Mouse (Mus musculus) thymus, adult 2 months (tissue): Measurements from ENCODE around the gene Mamstr. TPM values are rescaled to one million over a fixed set of nuclear protein-coding genes. Genes with fewer than 3 reads are reported as not detected.
A peak's percentile ranks its signal among the peaks of the same experiment; 100 is the strongest.

Source experiments
- DNase-seq: peaks from one replicate; pipeline ENCODE4 v3.0.0; 2021
- H3K27ac ChIP-seq: fragments of 200-500 bp; 2 replicates; pipeline ENCODE4 v1.5.1; 2012; ENCODE audit warnings: low read length, control low read depth; ENCODE audit not compliant: control insufficient read depth, insufficient read depth
- H3K27me3 ChIP-seq: fragments of 200-500 bp; 2 replicates; pipeline ENCODE4 v1.6.1; 2012; ENCODE audit warnings: mild to moderate bottlenecking, low read length, moderate library complexity, mixed read lengths; ENCODE audit not compliant: control insufficient read depth, insufficient read depth
- H3K36me3 ChIP-seq: fragments of 200-500 bp; 2 replicates; pipeline ENCODE4 v1.6.1; 2012; ENCODE audit warnings: mild to moderate bottlenecking, low read length, moderate library complexity; ENCODE audit not compliant: control insufficient read depth, insufficient read depth
- H3K4me1 ChIP-seq: fragments of 200-500 bp; replicated peaks from 2 replicates; pipeline ENCODE4 v1.6.1; 2012; ENCODE audit warnings: low read length; ENCODE audit not compliant: control insufficient read depth, insufficient read depth
- H3K4me3 ChIP-seq: fragments of 200-500 bp; 2 replicates; pipeline ENCODE4 v1.5.1; 2012; ENCODE audit warnings: mild to moderate bottlenecking, low read length, control low read depth, moderate library complexity; ENCODE audit not compliant: control insufficient read depth, insufficient read depth
- CTCF ChIP-seq: fragments of 200-500 bp; IDR thresholded peaks from 2 replicates; pipeline ENCODE4 v1.5.1; 2012; ENCODE audit warnings: mild to moderate bottlenecking, control low read depth, low read length, moderate library complexity, borderline replicate concordance; ENCODE audit not compliant: control insufficient read depth, poor library complexity, insufficient read depth; ENCODE audit errors: extremely low read depth
- POLR2A ChIP-seq: fragments of 200-500 bp; IDR thresholded peaks from 2 replicates; pipeline ENCODE4 v1.6.1; 2012; ENCODE audit warnings: mild to moderate bottlenecking, low read length, control low read depth, moderate library complexity; ENCODE audit not compliant: control insufficient read depth, poor library complexity, insufficient read depth; ENCODE audit errors: extremely low read depth
- WGBS: fragments of 180-500 bp; shearing (Covaris S2); methylation state at CpG from one replicate; pipeline ENCODE4 v1.1.7; 2018; 5-methylcytosine and 5-hydroxymethylcytosine counted together
- polyA plus RNA-seq: library from polyadenylated mRNA; depleted of rRNA; stranded (reverse); fragments of >200 nt; gene quantifications from 2 replicates; pipeline ENCODE4 v1.2.3, GENCODE M21; 2012

Mamstr gene
- polyA plus RNA-seq, 1 experiment: 4.4 TPM

DNA sequence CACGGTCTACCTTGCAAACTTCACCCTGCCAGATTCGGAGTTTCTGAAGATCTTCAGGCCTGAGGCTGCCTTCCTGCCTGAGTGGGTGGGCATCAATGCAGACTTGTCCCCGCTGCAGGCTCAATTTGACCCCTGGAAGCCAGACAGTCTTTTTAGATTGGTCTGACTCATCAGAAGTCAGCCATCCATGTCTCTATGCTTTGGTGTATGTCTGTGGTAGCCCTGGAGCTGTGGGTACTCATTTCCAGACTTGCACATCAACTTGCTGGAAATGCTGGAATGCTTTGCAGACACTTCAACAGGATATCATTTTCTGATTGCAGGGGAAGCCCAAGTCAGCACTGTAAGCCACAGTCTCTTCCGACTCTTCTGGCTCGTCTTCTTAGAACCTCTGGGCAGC, 20.2 kb upstream of the Mamstr start:
- no peaks in the 10 kb centered on the region for H3K36me3 ChIP-seq
- DNase-seq: no peak
- no peak overlapping the region for H3K27ac ChIP-seq
- no peaks in the 10 kb centered on the region for H3K27me3 ChIP-seq
- no peak overlapping the region for H3K4me3 ChIP-seq
- 90% methylated on average over 5 of the region's 5 CpGs for WGBS
- 0 out of 2 replicates have a peak, but pooled peaks cover 2% of the 10 kb centered on the region for H3K4me1 ChIP-seq
- TF ChIP-seq POLR2A (no peak), CTCF (no peak)

DNA sequence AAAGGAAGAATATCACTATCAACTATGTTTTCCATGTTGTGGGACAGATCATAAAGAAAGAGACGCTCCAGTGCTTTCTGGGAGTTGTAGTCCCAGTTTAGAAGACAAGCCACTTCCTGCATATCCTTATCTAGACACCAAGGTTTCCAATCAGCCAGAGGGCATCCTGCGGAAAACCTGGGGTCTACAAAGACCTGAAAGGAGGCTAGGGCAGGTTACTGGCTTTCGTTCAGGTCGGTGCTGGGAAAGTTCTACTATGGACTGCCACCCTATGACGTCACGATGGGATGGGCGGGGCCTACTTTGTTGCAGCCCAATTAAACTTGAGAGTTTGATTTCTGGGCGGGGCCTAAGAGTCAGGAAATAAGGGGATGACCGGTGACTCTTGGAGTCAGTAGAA, 18.3 kb upstream of the Mamstr start, which contains the start of gene Izumo1:
Gene Izumo1, plus strand, starts transcription at position 369 of the 400 bp plus-strand sequence.
- DNase-seq: no peak
- TF ChIP-seq POLR2A: no peak
- TF ChIP-seq CTCF: no peak
- H3K4me3 ChIP-seq: no peak within 1 kb of the TSS
- H3K27me3 ChIP-seq: no peaks in the 10 kb centered on the region
- 0 out of 2 replicates have a peak, but pooled peaks cover 2% of the 10 kb centered on the region for H3K4me1 ChIP-seq
- WGBS: 54% methylated on average over 9 of the region's 9 CpGs
- H3K27ac ChIP-seq: no peak within 1 kb of the TSS
- no peaks in the 10 kb centered on the region for H3K36me3 ChIP-seq

DNA sequence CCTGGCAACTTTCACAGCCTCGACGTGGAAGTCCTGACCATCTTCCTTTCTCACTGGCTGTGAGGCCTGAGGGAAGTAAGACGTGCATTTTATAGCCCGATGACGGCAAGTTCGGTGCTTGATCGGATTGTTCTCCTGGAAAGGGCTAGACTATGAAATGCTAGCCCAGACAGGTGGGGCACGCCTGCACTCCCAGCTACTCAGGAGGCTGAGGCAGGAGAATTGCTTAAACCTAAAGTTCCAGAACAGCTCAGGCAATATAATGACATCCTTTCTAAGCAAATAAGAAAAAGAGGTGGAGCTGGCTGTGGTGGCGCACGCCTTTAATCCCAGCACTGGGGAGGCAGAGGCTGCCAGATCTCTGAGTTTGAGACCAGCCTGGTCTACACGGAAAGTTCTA, 16.3 kb upstream of the Mamstr start:
- no peaks in the 10 kb centered on the region for H3K36me3 ChIP-seq
- DNase-seq: no peak
- peaks cover 6% of the 10 kb centered on the region; the same call in 1 of the 2 replicates for H3K4me1 ChIP-seq
- H3K27me3 ChIP-seq: no peaks in the 10 kb centered on the region
- no peak overlapping the region for H3K4me3 ChIP-seq
- H3K27ac ChIP-seq: no peak overlapping the region
- 98% methylated on average over 11 of the region's 11 CpGs for WGBS
- TF ChIP-seq CTCF (no peak), POLR2A (no peak)

DNA sequence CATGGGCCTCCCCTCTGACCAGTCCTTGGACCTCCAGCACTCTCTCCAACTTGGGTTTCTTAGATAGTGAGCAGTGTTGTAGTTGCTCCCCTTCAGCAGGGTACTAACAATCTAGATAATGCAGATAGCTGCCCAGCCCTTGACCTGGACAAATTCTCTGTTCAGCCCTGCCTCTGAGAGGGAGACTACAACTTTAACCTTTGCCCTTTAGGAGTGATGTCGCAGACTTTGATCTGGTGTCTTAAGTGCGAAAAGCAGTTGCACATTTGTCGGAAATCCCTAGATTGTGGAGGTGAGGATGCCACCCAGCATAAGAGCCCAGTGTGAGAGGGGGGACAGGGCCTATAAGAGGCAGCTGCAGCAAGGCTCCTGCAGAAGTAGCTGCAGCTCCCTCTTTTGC, 15.1 kb upstream of the Mamstr start:
- WGBS: 99% methylated on average over 3 of the region's 3 CpGs
- DNase-seq: no peak
- Histone ChIP-seq H3K4me1 (peaks cover 6% of the 10 kb centered on the region; the same call in 1 of the 2 replicates), H3K27me3 (no peaks in the 10 kb centered on the region), H3K36me3 (no peaks in the 10 kb centered on the region), H3K27ac (no peak overlapping the region), H3K4me3 (no peak overlapping the region)
- TF ChIP-seq CTCF: no peak
- TF ChIP-seq POLR2A: no peak

DNA sequence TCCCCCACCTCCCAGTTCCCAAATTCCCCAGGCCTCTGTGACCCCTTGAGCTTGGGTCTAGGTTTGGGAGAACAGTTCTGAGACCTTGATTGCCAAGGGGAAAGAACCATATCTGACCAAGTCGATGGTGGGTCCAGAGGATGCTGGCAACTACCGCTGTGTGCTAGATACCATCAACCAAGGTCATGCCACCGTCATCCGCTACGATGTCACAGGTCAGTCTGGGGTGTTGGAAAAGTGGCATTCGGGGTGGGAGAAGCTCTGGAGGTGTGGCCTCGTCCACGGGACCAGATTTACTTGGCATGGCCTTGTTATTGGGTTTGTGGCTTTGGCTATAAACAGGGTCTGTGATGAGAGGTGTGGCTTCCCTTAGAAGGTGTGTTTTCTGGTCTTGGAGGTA, 14.3 kb upstream of the Mamstr start:
- DNase-seq: no peak
- no peak overlapping the region for H3K27ac ChIP-seq
- H3K27me3 ChIP-seq: no peaks in the 10 kb centered on the region
- H3K4me3 ChIP-seq: no peak overlapping the region
- peaks cover 6% of the 10 kb centered on the region; the same call in 1 of the 2 replicates for H3K4me1 ChIP-seq
- TF ChIP-seq POLR2A (no peak), CTCF (no peak)
- 86% methylated on average over 8 of the region's 8 CpGs for WGBS
- no peaks in the 10 kb centered on the region for H3K36me3 ChIP-seq

DNA sequence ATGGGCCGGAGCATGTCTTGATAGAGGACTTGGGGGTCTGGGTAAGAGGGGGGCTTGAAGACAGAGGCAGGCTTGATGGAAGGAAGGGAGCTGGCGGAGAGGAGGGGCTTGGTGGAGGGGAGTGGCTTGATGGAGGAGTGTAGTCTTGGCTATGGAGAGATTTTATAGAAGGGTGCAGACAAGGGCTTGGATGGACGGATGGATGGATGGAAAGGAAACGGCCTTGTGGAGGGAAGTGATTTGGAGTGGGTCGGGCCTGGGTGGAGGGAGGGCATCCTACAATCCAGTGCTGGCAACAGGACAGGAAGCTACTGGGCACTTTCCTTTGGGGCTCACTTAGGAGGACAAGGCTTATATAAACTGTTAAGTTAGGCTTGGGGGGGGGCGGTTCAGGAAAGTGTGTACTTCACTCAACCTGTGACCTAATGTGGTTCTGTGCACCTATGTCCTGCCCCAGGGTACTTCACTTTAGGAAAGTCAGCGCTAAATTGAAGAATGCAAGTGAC, 13.2 kb upstream of the Mamstr start:
- Histone ChIP-seq H3K4me1 (peaks cover 4% of the 10 kb centered on the region; the same call in 1 of the 2 replicates), H3K27me3 (no peaks in the 10 kb centered on the region), H3K36me3 (no peaks in the 10 kb centered on the region), H3K27ac (no peak overlapping the region), H3K4me3 (no peak overlapping the region)
- WGBS: 95% methylated on average over 7 of the region's 7 CpGs
- no peak for TF ChIP-seq CTCF
- no peak for TF ChIP-seq POLR2A
- no peak for DNase-seq

DNA sequence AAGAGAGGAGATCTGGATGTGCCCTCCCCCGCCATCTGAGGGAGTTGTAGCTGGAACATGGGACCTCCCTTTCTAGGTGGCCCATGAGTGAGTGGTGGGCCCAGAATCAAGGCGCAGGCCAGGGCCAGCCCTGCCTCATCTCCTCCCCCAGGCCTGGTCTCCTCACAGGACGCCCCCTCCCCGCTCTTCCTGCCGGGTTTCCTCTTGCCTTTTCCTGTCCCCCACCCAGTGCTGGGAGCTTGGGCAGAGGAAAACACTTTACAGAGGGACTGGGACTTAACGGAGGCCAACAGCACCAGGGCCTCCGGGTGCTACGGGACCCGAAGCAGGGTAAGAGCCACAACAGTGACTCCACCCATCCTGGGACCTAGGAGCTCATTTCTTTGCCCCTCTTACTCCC, 12.5 kb upstream of the Mamstr start, which contains the start of gene Rasip1:
Gene Rasip1, plus strand, starts transcription at position 228 of the 400 bp plus-strand sequence.
- peak within 1 kb of the TSS; percentile 41 for H3K4me3 ChIP-seq
- 74% methylated on average over 9 of the region's 9 CpGs for WGBS
- no peak within 1 kb of the TSS for H3K27ac ChIP-seq
- TF ChIP-seq POLR2A: no peak
- TF ChIP-seq CTCF: no peak
- H3K27me3 ChIP-seq: no peaks in the 10 kb centered on the region
- H3K36me3 ChIP-seq: no peaks in the 10 kb centered on the region
- no peak for DNase-seq
- peaks cover 4% of the 10 kb centered on the region; the same call in 1 of the 2 replicates for H3K4me1 ChIP-seq
